Mouse (Mus musculus): ENCODE measurements at regions not wholly inside any gene's neighbourhood (a gene's known extent, or its start where the extent isn't known, plus 50 kb on each side); places are given as distances from the start of the nearest gene placed in this dataset.

GRCm38 (mm10) chr4:31536811-31537210 is 427.1 kb upstream of the Map3k7 start:
- no peaks in the 10 kb centered on the region for H3K27me3 ChIP-seq (replicated peaks)
- no peak overlapping the region for H3K4me2 ChIP-seq
- ATAC-seq (ENCODE audit: insufficient number of reproducible peaks, low FRiP score) = no peak
- H3K27ac ChIP-seq (ENCODE audit: poor library complexity, severe bottlenecking) = no peak overlapping the region
- no peak overlapping the region for H3K4me3 ChIP-seq
- no peaks in the 10 kb centered on the region for H3K36me3 ChIP-seq
- no peaks in the 10 kb centered on the region for H3K4me1 ChIP-seq (replicated peaks)
- H3K9me3 ChIP-seq (replicated peaks) = 0 out of 2 replicates have a peak, but pooled peaks cover 3% of the 10 kb centered on the region
- 39% methylated on average over 1 of the region's 1 CpGs for WGBS
- no peak overlapping the region for H3K9ac ChIP-seq

- Histone ChIP-seq H3K9ac (no peak overlapping the region), H3K4me1 (replicated peaks) (no peaks in the 10 kb centered on the region), H3K27ac (ENCODE audit: poor library complexity, severe bottlenecking) (no peak overlapping the region), H3K4me2 (no peak overlapping the region), H3K4me3 (no peak overlapping the region), H3K36me3 (no peaks in the 10 kb centered on the region), H3K9me3 (replicated peaks) (no peaks in the 10 kb centered on the region), H3K27me3 (replicated peaks) (no peaks in the 10 kb centered on the region)
- WGBS = 86% methylated on average over 16 of the region's 16 CpGs
- no peak for ATAC-seq (ENCODE audit: insufficient number of reproducible peaks, low FRiP score)
Observed at GRCm38 (mm10) chr4:31553780-31554394, 410.0 kb upstream of the Map3k7 start.

- no peak overlapping the region for H3K4me2 ChIP-seq
- no peaks in the 10 kb centered on the region for H3K9me3 ChIP-seq (replicated peaks)
- no peaks in the 10 kb centered on the region for H3K27me3 ChIP-seq (replicated peaks)
- H3K36me3 ChIP-seq = no peaks in the 10 kb centered on the region
- H3K9ac ChIP-seq = no peak overlapping the region
- no peak overlapping the region for H3K4me3 ChIP-seq
- WGBS = 75% methylated on average over 1 of the region's 1 CpGs
- peaks cover 5% of the 10 kb centered on the region; the same call in 1 of the 2 replicates for H3K4me1 ChIP-seq (replicated peaks)
- no peak overlapping the region for H3K27ac ChIP-seq (ENCODE audit: poor library complexity, severe bottlenecking)
- no peak for ATAC-seq (ENCODE audit: insufficient number of reproducible peaks, low FRiP score)
Observed at GRCm38 (mm10) chr4:31555077-31555476, 408.8 kb upstream of the Map3k7 start.

- WGBS = 84% methylated on average over 7 of the region's 7 CpGs
- no peak overlapping the region for H3K4me3 ChIP-seq
- no peaks in the 10 kb centered on the region for H3K27me3 ChIP-seq (replicated peaks)
- H3K36me3 ChIP-seq = no peaks in the 10 kb centered on the region
- ATAC-seq (ENCODE audit: insufficient number of reproducible peaks, low FRiP score) = no peak
- no peaks in the 10 kb centered on the region for H3K9me3 ChIP-seq (replicated peaks)
- peaks cover 12% of the 10 kb centered on the region; the same call in 1 of the 2 replicates for H3K4me1 ChIP-seq (replicated peaks)
- no peak overlapping the region for H3K9ac ChIP-seq
- H3K4me2 ChIP-seq = no peak overlapping the region
- H3K27ac ChIP-seq (ENCODE audit: poor library complexity, severe bottlenecking) = no peak overlapping the region
Observed at GRCm38 (mm10) chr4:31557261-31557660, 406.6 kb upstream of the Map3k7 start.

- no peaks in the 10 kb centered on the region for H3K36me3 ChIP-seq
- H3K27me3 ChIP-seq (replicated peaks) = no peaks in the 10 kb centered on the region
- H3K9me3 ChIP-seq (replicated peaks) = no peaks in the 10 kb centered on the region
- ATAC-seq (ENCODE audit: insufficient number of reproducible peaks, low FRiP score) = no peak
- no peak overlapping the region for H3K9ac ChIP-seq
- whole genome bisulfite sequencing = 86% methylated on average over 4 of the region's 4 CpGs
- peaks cover 17% of the 10 kb centered on the region; the same call in 1 of the 2 replicates for H3K4me1 ChIP-seq (replicated peaks)
- peak overlapping the region; percentile 70 for H3K27ac ChIP-seq (ENCODE audit: poor library complexity, severe bottlenecking)
- H3K4me2 ChIP-seq = no peak overlapping the region
- no peak overlapping the region for H3K4me3 ChIP-seq
Observed at GRCm38 (mm10) chr4:31560305-31560704, 403.6 kb upstream of the Map3k7 start.

GRCm38 (mm10) chr4:31561183-31561582 is 402.7 kb upstream of the Map3k7 start:
- Histone ChIP-seq H3K27ac (ENCODE audit: poor library complexity, severe bottlenecking) (peak overlapping the region; percentile 37; the same call in 1 of the 2 replicates), H3K4me2 (peak overlapping the region; percentile 15; the same call in 1 of the 2 replicates)

GRCm38 (mm10) chr4:31561823-31562222 is 402.1 kb upstream of the Map3k7 start:
- Histone ChIP-seq H3K27me3 (replicated peaks) (no peaks in the 10 kb centered on the region), H3K27ac (ENCODE audit: poor library complexity, severe bottlenecking) (peak overlapping the region; percentile 37), H3K9ac (no peak overlapping the region), H3K4me3 (0 out of 2 replicates have a peak overlapping the region, but pooled peaks have one; percentile 17), H3K4me1 (replicated peaks) (peaks cover 21% of the 10 kb centered on the region; the same call in 1 of the 2 replicates), H3K36me3 (no peaks in the 10 kb centered on the region), H3K4me2 (peak overlapping the region; percentile 15; the same call in 1 of the 2 replicates), H3K9me3 (replicated peaks) (no peaks in the 10 kb centered on the region)
- ATAC-seq (ENCODE audit: insufficient number of reproducible peaks, low FRiP score) = no peak
- WGBS = 8% methylated on average over 3 of the region's 3 CpGs

More at GRCm38 (mm10) chr4:31561183-31561582, 402.7 kb upstream of the Map3k7 start:
- Histone ChIP-seq H3K9me3 (replicated peaks) (no peaks in the 10 kb centered on the region), H3K4me1 (replicated peaks) (peaks cover 19% of the 10 kb centered on the region; the same call in 1 of the 2 replicates), H3K4me3 (no peak overlapping the region), H3K9ac (no peak overlapping the region), H3K36me3 (no peaks in the 10 kb centered on the region), H3K27me3 (replicated peaks) (no peaks in the 10 kb centered on the region)
- ATAC-seq (ENCODE audit: insufficient number of reproducible peaks, low FRiP score) = peak; percentile 70; the same call in 1 of the 2 replicates
- 57% methylated on average over 10 of the region's 10 CpGs for WGBS

- no peak overlapping the region for H3K4me3 ChIP-seq
- no peak for ATAC-seq (ENCODE audit: insufficient number of reproducible peaks, low FRiP score)
- no peaks in the 10 kb centered on the region for H3K36me3 ChIP-seq
- H3K9ac ChIP-seq = no peak overlapping the region
- WGBS = 30% methylated on average over 5 of the region's 5 CpGs
- no peak overlapping the region for H3K27ac ChIP-seq (ENCODE audit: poor library complexity, severe bottlenecking)
- H3K4me1 ChIP-seq (replicated peaks) = peaks cover 10% of the 10 kb centered on the region; the same call in 1 of the 2 replicates
- no peak overlapping the region for H3K4me2 ChIP-seq
- no peaks in the 10 kb centered on the region for H3K27me3 ChIP-seq (replicated peaks)
- H3K9me3 ChIP-seq (replicated peaks) = no peaks in the 10 kb centered on the region
Observed at GRCm38 (mm10) chr4:31566158-31566557, 397.7 kb upstream of the Map3k7 start.

GRCm38 (mm10) chr4:31566834-31567233 is 397.1 kb upstream of the Map3k7 start:
- Histone ChIP-seq H3K4me3 (no peak overlapping the region), H3K27ac (ENCODE audit: poor library complexity, severe bottlenecking) (no peak overlapping the region), H3K9me3 (replicated peaks) (no peaks in the 10 kb centered on the region), H3K4me1 (replicated peaks) (peaks cover 8% of the 10 kb centered on the region; the same call in 1 of the 2 replicates), H3K9ac (no peak overlapping the region), H3K4me2 (no peak overlapping the region), H3K36me3 (no peaks in the 10 kb centered on the region), H3K27me3 (replicated peaks) (no peaks in the 10 kb centered on the region)
- ATAC-seq (ENCODE audit: insufficient number of reproducible peaks, low FRiP score) = no peak
- WGBS = 69% methylated on average over 3 of the region's 3 CpGs

- ATAC-seq (ENCODE audit: insufficient number of reproducible peaks, low FRiP score) = no peak
- H3K4me2 ChIP-seq = no peak overlapping the region
- WGBS = 73% methylated on average over 1 of the region's 1 CpGs
- H3K27ac ChIP-seq (ENCODE audit: poor library complexity, severe bottlenecking) = no peak overlapping the region
- no peaks in the 10 kb centered on the region for H3K36me3 ChIP-seq
- H3K4me1 ChIP-seq (replicated peaks) = peaks cover 4% of the 10 kb centered on the region; the same call in 1 of the 2 replicates
- H3K9me3 ChIP-seq (replicated peaks) = no peaks in the 10 kb centered on the region
- H3K9ac ChIP-seq = no peak overlapping the region
- H3K27me3 ChIP-seq (replicated peaks) = no peaks in the 10 kb centered on the region
- H3K4me3 ChIP-seq = no peak overlapping the region
Observed at GRCm38 (mm10) chr4:31569687-31570086, 394.2 kb upstream of the Map3k7 start.

GRCm38 (mm10) chr4:31576982-31577579 is 386.8 kb upstream of the Map3k7 start:
- peak overlapping the region; percentile 62 for H3K27ac ChIP-seq (ENCODE audit: poor library complexity, severe bottlenecking)
- H3K4me2 ChIP-seq = peak overlapping the region; percentile 4; the same call in 1 of the 2 replicates

More at GRCm38 (mm10) chr4:31576982-31577579, 386.8 kb upstream of the Map3k7 start:
- H3K4me1 ChIP-seq (replicated peaks) = peaks cover 18% of the 10 kb centered on the region
- peak; percentile 90 for ATAC-seq (ENCODE audit: insufficient number of reproducible peaks, low FRiP score)
- H3K27me3 ChIP-seq (replicated peaks) = no peaks in the 10 kb centered on the region
- H3K4me3 ChIP-seq = no peak overlapping the region
- H3K9me3 ChIP-seq (replicated peaks) = no peaks in the 10 kb centered on the region
- WGBS = 3% methylated on average over 4 of the region's 4 CpGs
- H3K36me3 ChIP-seq = no peaks in the 10 kb centered on the region
- no peak overlapping the region for H3K9ac ChIP-seq
